Mouse (Mus musculus) neural tube, embryonic 12.5 days (tissue): ENCODE results near the gene Llgl2. TPM values are rescaled to one million over a fixed set of nuclear protein-coding genes. Genes with fewer than 3 reads are reported as not detected.
"Not testable (repeated sequence)": the region's sequence is repeated elsewhere in the genome, so short reads cannot be mapped to it uniquely, and the experiment has no call there.

Source experiments
- ATAC-seq: fragments of 200-750 bp; cut with Nextera tagmentation; 2 replicates; pipeline ENCODE4 v1.8.0; 2017; ENCODE audit warnings: low read depth, mild to moderate bottlenecking, moderate TSS enrichment, moderate library complexity; ENCODE audit not compliant: low FRiP score
- H3K27ac ChIP-seq: fragments of 300-500 bp; sonication (generic); 2 replicates; pipeline ENCODE4 v1.5.1; 2016
- H3K27me3 ChIP-seq: fragments of 300-500 bp; sonication (generic); replicated peaks from 2 replicates; pipeline ENCODE4 v1.6.1; 2016; ENCODE audit warnings: mild to moderate bottlenecking
- H3K36me3 ChIP-seq: fragments of 300-500 bp; sonication (generic); 2 replicates; pipeline ENCODE4 v1.6.1; 2016; ENCODE audit warnings: mild to moderate bottlenecking
- H3K4me1 ChIP-seq: fragments of 300-500 bp; sonication (generic); 2 replicates; pipeline ENCODE4 v1.6.1; 2016
- H3K4me2 ChIP-seq: fragments of 300-500 bp; sonication (generic); replicated peaks from 2 replicates; pipeline ENCODE4 v1.6.1; 2016; ENCODE audit warnings: mild to moderate bottlenecking
- H3K4me3 ChIP-seq: fragments of 300-500 bp; sonication (generic); 2 replicates; pipeline ENCODE4 v1.5.1; 2016
- H3K9ac ChIP-seq: fragments of 300-500 bp; sonication (generic); 2 replicates; pipeline ENCODE4 v1.6.1; 2016; ENCODE audit warnings: mild to moderate bottlenecking
- H3K9me3 ChIP-seq: fragments of 300-500 bp; sonication (generic); 2 replicates; pipeline ENCODE4 v1.6.1; 2016; ENCODE audit warnings: mild to moderate bottlenecking
- WGBS: fragments of 180-500 bp; shearing (Covaris S2); methylation state at CpG from one replicate; pipeline ENCODE4 v1.1.7; 2016; 5-methylcytosine and 5-hydroxymethylcytosine counted together
- polyA plus RNA-seq: library from polyadenylated mRNA; unstranded; fragments of >200 nt; fragmentation: Nextera tagmentation; extraction: Ambion mirVana; gene quantifications from 2 replicates; pipeline ENCODE4 v1.2.1, GENCODE M21; 2016

The Llgl2 gene
- polyA plus RNA-seq, 1 experiment from 2014 or later: 5.7 TPM

DNA sequence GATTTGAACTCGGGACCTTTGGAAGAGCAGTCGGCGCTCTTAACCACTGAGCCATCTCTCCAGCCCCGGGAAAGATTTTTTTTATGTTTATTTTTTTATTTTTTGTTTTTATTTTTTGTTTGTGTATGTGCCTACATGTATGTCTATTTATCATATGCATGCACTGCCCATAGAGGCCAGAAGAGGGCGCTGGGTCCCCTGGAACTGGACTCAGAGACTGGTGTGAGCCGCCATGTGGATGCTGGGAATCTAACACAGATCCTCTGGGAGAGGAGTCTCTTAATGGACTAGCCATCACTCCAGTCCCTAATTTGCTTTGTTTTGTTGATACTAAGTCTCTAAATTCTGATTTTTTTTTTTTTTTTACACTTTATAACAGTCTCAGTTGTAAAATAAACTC, 17.2 kb downstream of the Llgl2 start:
- 83% methylated on average over 6 of the region's 6 CpGs for WGBS
- no peak for ATAC-seq
- Histone ChIP-seq H3K9ac (no peak overlapping the region), H3K27me3 (no peaks in the 10 kb centered on the region), H3K36me3 (no peaks in the 10 kb centered on the region), H3K4me3 (no peak overlapping the region), H3K9me3 (no peaks in the 10 kb centered on the region), H3K27ac (no peak overlapping the region), H3K4me1 (0 out of 2 replicates have a peak, but pooled peaks cover 9% of the 10 kb centered on the region), H3K4me2 (no peak overlapping the region)

DNA sequence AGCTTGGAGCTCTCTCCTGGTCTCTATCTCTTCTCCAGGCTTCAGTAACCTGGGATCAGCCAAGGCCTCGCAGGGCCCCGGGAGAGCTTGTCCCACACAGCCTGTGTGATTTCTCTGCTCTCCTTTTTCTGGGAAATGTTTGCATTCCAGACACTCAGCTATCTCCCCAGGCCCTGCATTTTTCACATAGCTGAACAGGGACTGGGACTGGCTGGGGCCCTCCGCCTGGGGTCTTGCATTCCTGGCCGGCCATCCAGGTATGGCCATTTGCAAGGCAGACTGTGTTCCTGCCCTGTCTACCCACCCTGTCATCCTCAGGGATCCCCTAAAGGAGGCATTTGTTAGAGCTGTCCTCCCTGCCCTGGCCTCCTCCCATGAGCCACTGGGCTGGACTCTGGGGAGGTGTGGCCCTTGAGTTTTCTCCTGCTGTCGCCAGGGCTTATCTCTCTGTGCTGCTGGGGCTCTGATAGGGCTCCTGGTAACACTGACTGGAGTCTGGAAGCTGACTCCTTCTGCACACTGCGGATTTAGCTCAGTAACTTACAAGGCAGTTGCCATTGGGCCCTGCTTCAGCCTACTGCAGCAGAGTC, 18.2 kb downstream of the Llgl2 start:
- WGBS: 48% methylated on average over 6 of the region's 6 CpGs
- H3K27ac ChIP-seq: no peak overlapping the region
- ATAC-seq: no peak

DNA sequence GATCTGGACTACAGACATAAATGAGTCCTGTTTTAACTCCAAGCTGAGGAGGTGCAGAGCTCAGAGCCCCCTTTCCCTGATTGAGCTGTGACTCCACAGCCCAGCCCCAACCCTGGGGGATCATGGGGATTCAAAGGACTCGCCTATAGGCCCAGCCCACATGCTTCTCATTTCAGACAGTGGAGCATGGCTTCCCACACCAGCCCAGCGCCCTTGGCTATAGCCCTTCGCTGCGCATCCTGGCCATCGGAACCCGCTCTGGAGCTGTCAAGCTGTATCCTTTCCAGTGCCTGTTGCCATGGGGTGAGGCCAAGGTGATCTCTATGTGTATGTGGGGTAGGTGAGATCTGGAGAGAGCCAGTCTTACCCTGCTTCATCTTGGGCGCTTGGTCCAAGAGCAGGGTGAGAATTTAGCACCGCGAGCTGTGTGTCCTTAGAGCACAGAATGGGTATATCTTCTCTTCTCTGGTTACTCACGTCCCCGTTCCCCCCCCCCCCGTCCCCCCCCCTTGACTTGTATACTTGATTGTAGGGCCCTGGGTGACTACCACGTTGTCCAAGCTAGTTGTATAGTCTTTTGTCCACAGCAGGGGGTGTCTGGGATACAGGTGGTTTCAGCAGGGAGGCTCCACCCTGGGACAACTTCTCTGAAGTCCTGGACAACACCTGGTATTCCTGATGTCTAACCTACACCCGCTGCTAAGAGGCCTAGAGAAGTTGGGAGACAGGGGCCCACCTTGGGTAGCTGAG, 19.5 kb downstream of the Llgl2 start:
- Histone ChIP-seq H3K36me3 (no peaks in the 10 kb centered on the region), H3K4me1 (0 out of 2 replicates have a peak, but pooled peaks cover 9% of the 10 kb centered on the region)
- WGBS: 81% methylated on average over 14 of the region's 14 CpGs

More for the DNA sequence above, 18.2 kb downstream of the Llgl2 start:
- Histone ChIP-seq H3K4me2 (no peak overlapping the region), H3K36me3 (no peaks in the 10 kb centered on the region), H3K9ac (no peak overlapping the region), H3K4me3 (no peak overlapping the region), H3K27me3 (no peaks in the 10 kb centered on the region), H3K4me1 (0 out of 2 replicates have a peak, but pooled peaks cover 9% of the 10 kb centered on the region), H3K9me3 (no peaks in the 10 kb centered on the region)

DNA sequence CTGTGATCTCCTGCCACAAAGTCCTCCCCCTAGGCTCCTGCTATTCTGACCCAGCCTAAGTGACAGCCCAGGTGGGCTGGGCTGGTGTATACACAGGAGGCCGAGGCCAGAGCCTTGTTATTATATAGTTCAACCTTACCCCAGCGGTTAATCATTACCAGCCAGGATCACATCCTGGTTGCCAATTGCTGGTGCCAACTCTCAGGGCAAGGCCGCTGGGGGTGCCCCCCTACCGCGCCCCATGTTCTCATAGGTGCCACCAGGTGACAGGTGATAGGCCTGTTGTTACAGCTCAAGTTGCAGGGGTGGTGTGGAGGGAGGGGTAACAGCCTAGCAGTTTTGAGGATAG, 20.0 kb downstream of the Llgl2 start:
- ATAC-seq: no peak
- Histone ChIP-seq H3K27ac (no peak overlapping the region), H3K4me2 (no peak overlapping the region), H3K9ac (no peak overlapping the region), H3K36me3 (no peaks in the 10 kb centered on the region), H3K4me1 (0 out of 2 replicates have a peak, but pooled peaks cover 9% of the 10 kb centered on the region), H3K27me3 (no peaks in the 10 kb centered on the region), H3K9me3 (no peaks in the 10 kb centered on the region), H3K4me3 (no peak overlapping the region)
- WGBS: 90% methylated on average over 5 of the region's 5 CpGs

More for the DNA sequence above, 19.5 kb downstream of the Llgl2 start:
- no peak overlapping the region for H3K4me2 ChIP-seq
- no peak overlapping the region for H3K4me3 ChIP-seq
- ATAC-seq: no peak
- no peaks in the 10 kb centered on the region for H3K27me3 ChIP-seq
- no peak overlapping the region for H3K9ac ChIP-seq
- no peaks in the 10 kb centered on the region for H3K9me3 ChIP-seq
- H3K27ac ChIP-seq: no peak overlapping the region

DNA sequence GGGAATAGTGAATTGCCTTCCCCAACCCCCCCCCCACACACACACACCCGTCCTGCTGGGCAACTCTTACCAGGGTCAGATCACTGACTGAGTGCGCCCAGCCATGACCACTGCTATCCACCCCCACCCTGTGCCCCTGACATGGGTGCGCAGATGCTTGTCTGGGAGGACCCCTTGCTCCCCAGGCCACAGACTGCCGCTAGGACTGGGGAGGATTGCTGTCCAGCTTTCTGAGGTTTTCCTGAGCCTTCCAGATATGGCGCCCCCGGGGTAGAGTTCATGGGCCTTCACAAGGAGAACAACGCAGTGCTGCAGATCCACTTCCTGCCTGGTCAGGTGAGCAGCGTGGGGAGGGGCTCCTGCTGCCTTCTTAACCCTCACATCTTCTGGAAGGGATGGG, 20.4 kb downstream of the Llgl2 start:
- H3K27me3 ChIP-seq: no peaks in the 10 kb centered on the region
- ATAC-seq: no peak
- no peak overlapping the region for H3K4me3 ChIP-seq
- no peak overlapping the region for H3K4me2 ChIP-seq
- no peak overlapping the region for H3K27ac ChIP-seq
- no peaks in the 10 kb centered on the region for H3K36me3 ChIP-seq
- 82% methylated on average over 8 of the region's 8 CpGs for WGBS
- H3K9me3 ChIP-seq: no peaks in the 10 kb centered on the region
- no peak overlapping the region for H3K9ac ChIP-seq
- H3K4me1 ChIP-seq: 0 out of 2 replicates have a peak, but pooled peaks cover 9% of the 10 kb centered on the region

DNA sequence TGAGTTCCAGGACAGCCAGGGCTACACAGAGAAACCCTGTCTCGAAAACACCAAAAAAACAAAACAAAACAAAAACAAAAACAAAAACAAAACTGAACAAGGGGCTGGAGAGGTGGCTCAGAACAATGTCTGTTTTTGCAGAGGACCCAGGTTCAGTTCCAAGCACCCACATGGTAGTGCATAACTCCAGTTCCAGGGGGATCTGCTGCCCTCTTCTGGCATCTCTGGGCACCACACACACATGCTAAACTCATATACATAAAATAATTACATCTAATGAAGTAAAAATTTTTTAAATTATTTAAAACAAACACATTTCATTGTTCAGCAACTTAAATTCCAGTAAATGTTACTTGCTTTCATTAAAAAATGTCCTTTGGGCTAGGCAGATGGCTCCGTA, 22.0 kb downstream of the Llgl2 start:
- H3K9ac ChIP-seq: no peak overlapping the region
- no peaks in the 10 kb centered on the region for H3K27me3 ChIP-seq
- no peaks in the 10 kb centered on the region for H3K36me3 ChIP-seq
- H3K4me2 ChIP-seq: no peak overlapping the region
- no peaks in the 10 kb centered on the region for H3K9me3 ChIP-seq
- 0 out of 2 replicates have a peak, but pooled peaks cover 9% of the 10 kb centered on the region for H3K4me1 ChIP-seq
- 97% methylated on average over 2 of the region's 2 CpGs for WGBS
- no peak overlapping the region for H3K4me3 ChIP-seq
- no peak overlapping the region for H3K27ac ChIP-seq
- ATAC-seq: no peak

DNA sequence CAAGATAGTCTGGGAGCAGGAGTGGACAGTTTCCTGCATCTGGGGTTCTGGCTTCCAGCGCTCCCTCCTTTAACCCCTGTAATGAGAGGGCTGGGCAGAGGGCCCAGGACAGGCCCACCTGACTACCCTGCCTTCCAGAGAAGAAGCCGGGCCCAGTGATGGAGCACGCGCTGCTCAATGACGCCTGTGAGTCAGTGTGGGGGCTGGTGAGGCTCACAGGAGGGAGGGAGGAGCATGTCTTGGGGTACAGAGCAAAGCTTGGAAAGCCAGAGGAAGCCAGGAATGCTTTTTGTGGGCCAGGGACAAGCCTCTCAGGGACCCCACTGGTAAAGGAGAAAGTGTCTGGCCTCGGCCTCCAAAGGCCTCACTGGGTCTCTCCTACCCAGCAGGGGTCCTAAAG, 30.8 kb downstream of the Llgl2 start:
- ATAC-seq: no peak
- 87% methylated on average over 6 of the region's 6 CpGs for WGBS
- Histone ChIP-seq H3K4me1 (peaks cover 13% of the 10 kb centered on the region), H3K27me3 (peaks cover 34% of the 10 kb centered on the region), H3K36me3 (no peaks in the 10 kb centered on the region), H3K4me3 (no peak overlapping the region), H3K27ac (no peak overlapping the region), H3K9ac (no peak overlapping the region), H3K4me2 (no peak overlapping the region), H3K9me3 (no peaks in the 10 kb centered on the region)

DNA sequence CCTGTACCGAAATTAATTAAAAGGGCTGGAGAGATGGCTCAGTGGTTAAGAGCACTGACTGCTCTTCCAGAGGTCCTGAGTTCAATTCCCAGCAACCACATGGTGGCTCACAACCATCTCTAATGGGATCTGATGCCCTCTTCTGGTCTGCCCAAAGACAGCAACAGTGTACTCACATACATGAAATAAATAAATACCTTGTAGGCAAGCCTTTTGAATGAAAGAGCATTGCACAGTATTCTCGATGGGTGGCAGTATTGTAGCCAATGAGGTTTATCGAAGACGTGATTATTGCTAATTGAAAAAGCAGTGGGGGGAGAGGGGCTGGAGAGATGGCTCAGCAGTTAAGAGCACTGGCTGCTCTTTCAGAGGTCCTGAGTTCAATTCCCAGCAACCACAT, 33.3 kb downstream of the Llgl2 start:
- 94% methylated on average over 4 of the region's 4 CpGs for WGBS
- not testable (repeated sequence) for H3K4me3 ChIP-seq, H3K36me3 ChIP-seq, H3K9me3 ChIP-seq, ATAC-seq, H3K27ac ChIP-seq, H3K4me2 ChIP-seq, H3K9ac ChIP-seq
- Histone ChIP-seq H3K27me3 (peaks cover 53% of the 10 kb centered on the region), H3K4me1 (peaks cover 13% of the 10 kb centered on the region)

DNA sequence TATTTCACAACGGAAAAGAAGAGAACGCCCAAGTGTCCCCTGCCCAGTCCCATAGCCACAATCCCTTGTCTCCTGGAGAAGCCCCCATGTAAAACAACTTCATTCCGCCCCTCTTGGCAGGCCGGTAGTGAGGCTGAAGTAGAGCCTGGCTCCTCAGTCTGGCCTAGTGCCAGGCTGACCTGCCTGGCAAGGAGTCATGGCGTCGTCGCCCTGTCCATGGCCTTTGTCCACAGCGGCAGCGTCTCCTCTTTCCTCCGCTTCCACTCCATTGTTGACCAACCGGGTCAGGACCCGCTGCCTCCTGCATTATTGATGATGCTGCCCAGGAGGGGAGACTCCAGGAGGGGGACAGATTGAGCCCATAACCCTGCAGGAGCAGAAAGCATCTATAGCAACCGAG, 34.1 kb downstream of the Llgl2 start:
- H3K4me2 ChIP-seq: peak overlapping the region; percentile 58; the same call in 1 of the 2 replicates
- no peaks in the 10 kb centered on the region for H3K36me3 ChIP-seq
- H3K27me3 ChIP-seq: peaks cover 54% of the 10 kb centered on the region
- no peak overlapping the region for H3K4me3 ChIP-seq
- H3K9me3 ChIP-seq: no peaks in the 10 kb centered on the region
- H3K9ac ChIP-seq: no peak overlapping the region
- no peak for ATAC-seq
- no peak overlapping the region for H3K27ac ChIP-seq
- WGBS: 49% methylated on average over 13 of the region's 13 CpGs
- peaks cover 13% of the 10 kb centered on the region for H3K4me1 ChIP-seq

DNA sequence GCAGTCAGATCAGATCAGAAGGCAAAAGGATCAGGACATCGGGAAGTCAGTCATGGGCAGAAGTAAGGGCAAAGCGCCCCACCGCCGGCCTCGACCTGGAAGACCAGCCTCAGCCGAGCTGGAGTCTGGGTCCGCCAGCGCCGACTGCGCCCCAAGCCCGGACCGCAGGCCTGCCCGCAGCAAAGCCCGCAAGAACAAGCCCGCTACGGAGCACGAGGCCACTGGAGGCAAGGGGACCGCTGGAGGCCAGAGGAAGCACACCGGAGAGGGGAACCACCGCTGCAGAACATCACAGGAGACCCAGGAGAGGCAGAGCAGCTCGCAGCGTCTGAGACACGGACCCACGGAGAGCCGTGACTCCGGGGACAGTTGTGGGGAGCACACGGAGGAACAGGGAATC, 34.5 kb downstream of the Llgl2 start, which contains the start of gene Myo15b:
Gene Myo15b (plus strand): TSS at position 53 of the 400 bp plus-strand sequence.
- no peaks in the 10 kb centered on the region for H3K9me3 ChIP-seq
- peaks cover 13% of the 10 kb centered on the region for H3K4me1 ChIP-seq
- no peak within 1 kb of the TSS for H3K27ac ChIP-seq
- peak within 1 kb of the TSS; percentile 36 for H3K4me3 ChIP-seq
- H3K9ac ChIP-seq: peak within 1 kb of the TSS; percentile 44; the same call in 1 of the 2 replicates
- no peaks in the 10 kb centered on the region for H3K36me3 ChIP-seq
- H3K4me2 ChIP-seq: peak within 1 kb of the TSS; percentile 58
- whole genome bisulfite sequencing: 11% methylated on average over 27 of the region's 27 CpGs
- H3K27me3 ChIP-seq: peaks cover 54% of the 10 kb centered on the region
- no peak for ATAC-seq

DNA sequence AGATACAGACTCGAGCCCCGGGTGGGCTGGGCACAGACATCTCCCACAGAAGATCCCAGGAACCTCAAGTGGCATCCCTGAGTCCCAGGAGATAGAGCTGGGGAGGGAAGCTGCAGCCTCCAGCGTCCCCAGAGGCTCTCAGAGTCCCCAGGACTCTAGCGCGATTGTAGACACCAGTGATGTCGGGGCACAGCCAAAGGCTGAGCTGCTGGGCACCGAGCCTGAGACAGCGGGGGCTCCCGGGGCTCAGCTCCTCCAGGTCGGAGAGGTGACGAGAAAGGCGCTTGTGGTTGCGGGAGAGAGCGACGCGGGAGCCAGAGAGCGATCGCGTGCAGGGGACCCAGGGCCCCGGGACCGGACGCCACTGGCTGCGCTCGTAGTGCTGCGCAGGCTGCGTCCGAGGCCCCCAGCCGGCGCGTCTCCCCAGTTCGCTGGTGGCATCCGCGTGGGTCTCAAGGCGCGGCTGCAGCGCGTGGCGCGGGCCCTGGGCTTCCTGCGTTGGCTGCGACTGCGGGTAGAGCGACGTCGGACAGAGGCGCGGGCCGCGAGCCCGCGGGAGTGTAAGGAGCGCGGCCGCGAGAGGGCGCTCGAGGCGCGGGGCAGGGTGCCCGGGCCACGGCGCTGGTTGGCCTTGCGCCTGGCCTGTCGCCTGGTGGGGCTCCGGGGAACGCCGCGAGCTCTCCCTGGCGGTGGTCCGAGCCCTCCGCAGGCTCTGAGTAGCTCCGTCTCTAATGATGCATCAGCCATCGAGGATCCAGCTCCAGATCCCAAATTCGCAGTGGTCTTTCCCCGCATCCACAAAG, 35.5 kb downstream of the Llgl2 start:
- Histone ChIP-seq H3K27me3 (peaks cover 52% of the 10 kb centered on the region), H3K4me3 (peak overlapping the region; percentile 36), H3K27ac (no peak overlapping the region), H3K4me2 (peak overlapping the region; percentile 58), H3K4me1 (peaks cover 13% of the 10 kb centered on the region), H3K9me3 (no peaks in the 10 kb centered on the region), H3K36me3 (no peaks in the 10 kb centered on the region), H3K9ac (peak overlapping the region; percentile 44; the same call in 1 of the 2 replicates)
- WGBS: 2% methylated on average over 75 of the region's 75 CpGs
- peak; percentile 85 for ATAC-seq

DNA sequence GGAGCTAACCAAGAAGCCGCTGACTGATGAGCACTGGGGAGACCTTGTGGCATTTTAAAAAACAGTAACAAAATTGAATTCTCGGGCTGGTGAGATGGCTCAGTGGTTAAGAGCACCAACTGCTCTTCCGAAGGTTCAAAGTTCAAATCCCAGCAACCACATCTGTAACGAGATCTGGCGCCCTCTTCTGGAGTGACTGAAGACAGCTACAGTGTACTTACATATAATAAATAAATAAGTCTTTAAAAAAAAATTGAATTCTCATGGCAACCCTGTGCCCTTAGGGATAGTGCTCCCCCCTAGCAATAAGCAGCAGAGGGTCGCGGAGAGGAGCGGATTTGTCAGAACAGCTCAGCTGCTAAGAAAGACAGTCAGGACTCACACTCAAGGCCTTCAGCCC, 40.0 kb downstream of the Llgl2 start:
- H3K9ac ChIP-seq: no peak overlapping the region
- WGBS: 85% methylated on average over 8 of the region's 8 CpGs
- H3K27ac ChIP-seq: no peak overlapping the region
- peaks cover 6% of the 10 kb centered on the region for H3K4me1 ChIP-seq
- H3K4me2 ChIP-seq: no peak overlapping the region
- no peaks in the 10 kb centered on the region for H3K9me3 ChIP-seq
- H3K27me3 ChIP-seq: peaks cover 27% of the 10 kb centered on the region
- H3K4me3 ChIP-seq: no peak overlapping the region
- ATAC-seq: no peak
- no peaks in the 10 kb centered on the region for H3K36me3 ChIP-seq
